In the genomic region with DNA sequence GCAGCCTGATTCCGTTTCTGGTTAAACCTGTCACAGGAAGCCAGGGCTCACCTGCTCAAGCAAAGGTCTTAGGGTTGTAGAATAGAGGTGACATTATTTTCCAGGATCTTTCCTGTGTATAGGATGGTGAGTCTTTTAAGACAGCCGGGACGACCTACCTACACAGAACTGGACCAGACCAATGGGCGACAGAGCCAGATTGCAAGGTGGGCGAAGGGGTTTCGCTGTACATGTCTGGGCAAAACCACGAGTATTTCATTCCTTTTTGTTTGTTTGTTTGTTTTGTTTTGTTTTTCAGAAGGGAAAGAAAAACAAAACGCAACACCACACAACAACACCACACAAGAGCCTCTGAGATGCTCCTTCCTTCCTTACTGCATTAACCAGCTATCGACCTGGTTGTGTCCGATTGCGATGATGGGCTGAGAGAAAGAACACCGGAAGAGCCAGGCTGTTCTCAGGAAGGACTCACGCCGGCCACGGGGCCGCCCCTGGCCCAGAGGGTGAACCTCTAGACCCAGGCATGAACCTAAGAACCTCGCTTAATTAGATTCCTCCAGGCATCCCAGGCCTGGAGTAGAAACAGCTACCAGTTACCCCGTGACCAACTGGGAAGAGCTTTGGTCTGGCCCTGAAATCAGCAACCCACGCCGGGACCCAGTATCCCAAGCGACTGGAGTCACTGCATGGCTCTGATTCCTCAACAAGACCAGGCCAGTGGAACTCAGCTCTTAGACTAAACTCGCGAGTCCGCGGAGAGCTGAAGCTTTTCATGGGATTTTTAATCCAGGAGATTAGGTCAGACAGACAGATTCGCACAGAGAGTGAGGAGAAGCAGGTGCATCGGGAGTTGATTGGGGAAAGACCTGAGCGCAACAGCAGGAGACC, we compare ENCODE assay signal across 11 mouse cellular contexts. TPM values are rescaled to one million over a fixed set of nuclear protein-coding genes. Genes with fewer than 3 reads are reported as not detected.
A peak's percentile ranks its signal among the peaks of the same experiment; 100 is the strongest.
DNase-seq lines count a peak whose midpoint lies in the region; ATAC-seq and TF ChIP-seq lines count a peak whose summit lies in the region.
"Had no signal": no experiment of that assay in that cellular context is flagged by ENCODE, and none has a peak within 500 bp of the region (broad histone marks: within the 10 kb centered on the region; RNA-seq: fewer than 3 reads in every experiment).

No protein-coding gene starts in this region.

- TF ChIP-seq POLR2A in thymus, adult 2 months (IDR thresholded peaks at IDR 0.05; ENCODE audit: control insufficient read depth, extremely low read depth, insufficient read depth, low read length, poor library complexity) = no peak

- H3K4me3 ChIP-seq in intestine, embryonic 14.5 days (ENCODE audit: low read depth, low read length) = no peak overlapping the region
- no peak overlapping the region for H3K4me3 ChIP-seq in intestine, postnatal 0 days (ENCODE audit: low read depth, low read length)
- H3K4me3 ChIP-seq in embryonic facial prominence, embryonic 12.5 days = peak overlapping the region; percentile 70
- H3K4me3 ChIP-seq in hindbrain, postnatal 0 days (ENCODE audit: low read length) = 0 out of 2 replicates have a peak overlapping the region, but pooled peaks have one; percentile 8
- no peak overlapping the region for H3K4me3 ChIP-seq in thymus, adult 2 months (ENCODE audit: control insufficient read depth, insufficient read depth, low read length)

- TF ChIP-seq CTCF in intestine, postnatal 0 days (IDR thresholded peaks at IDR 0.05; ENCODE audit: low read depth) = no peak
- TF ChIP-seq CTCF in hindbrain, postnatal 0 days (IDR thresholded peaks at IDR 0.05; ENCODE audit: low read depth) = no peak
- no peak for TF ChIP-seq CTCF in thymus, adult 2 months (IDR thresholded peaks at IDR 0.05; ENCODE audit: borderline replicate concordance, control insufficient read depth, extremely low read depth, insufficient read depth, low read length, poor library complexity)

- H3K9ac ChIP-seq in intestine, embryonic 14.5 days (ENCODE audit: low read length) = no peak overlapping the region
- H3K9ac ChIP-seq in intestine, postnatal 0 days (ENCODE audit: low read depth, low read length) = no peak overlapping the region
- no peak overlapping the region; the same call in 1 of the 2 replicates for H3K9ac ChIP-seq in embryonic facial prominence, embryonic 12.5 days
- H3K9ac ChIP-seq in hindbrain, postnatal 0 days (replicated peaks; ENCODE audit: low read length) = no peak overlapping the region

- no peaks in the 10 kb centered on the region for H3K36me3 ChIP-seq in intestine, embryonic 14.5 days (ENCODE audit: control insufficient read depth, insufficient read depth, low read length)
- H3K36me3 ChIP-seq in intestine, postnatal 0 days (ENCODE audit: control insufficient read depth, insufficient read depth) = no peaks in the 10 kb centered on the region
- H3K36me3 ChIP-seq in embryonic facial prominence, embryonic 12.5 days = no peaks in the 10 kb centered on the region
- no peaks in the 10 kb centered on the region for H3K36me3 ChIP-seq in hindbrain, postnatal 0 days (ENCODE audit: insufficient read depth, low read length)
- no peaks in the 10 kb centered on the region for H3K36me3 ChIP-seq in thymus, adult 2 months (ENCODE audit: control insufficient read depth, insufficient read depth, low read length)

- H3K4me2 ChIP-seq in intestine, embryonic 14.5 days (ENCODE audit: low read length) = no peak overlapping the region
- H3K4me2 ChIP-seq in intestine, postnatal 0 days (replicated peaks; ENCODE audit: low read depth) = no peak overlapping the region
- peak overlapping the region; percentile 50 for H3K4me2 ChIP-seq in embryonic facial prominence, embryonic 12.5 days (replicated peaks)
- peak overlapping the region; percentile 40; the same call in 1 of the 2 replicates for H3K4me2 ChIP-seq in hindbrain, postnatal 0 days (ENCODE audit: low read depth, low read length)

- peaks cover 18% of the 10 kb centered on the region; the same call in 1 of the 2 replicates for H3K4me1 ChIP-seq in intestine, embryonic 14.5 days (replicated peaks; ENCODE audit: control insufficient read depth, insufficient read depth, low read length)
- 0 out of 2 replicates have a peak, but pooled peaks cover 4% of the 10 kb centered on the region for H3K4me1 ChIP-seq in intestine, postnatal 0 days (replicated peaks; ENCODE audit: control insufficient read depth, insufficient read depth, low read length)
- H3K4me1 ChIP-seq in embryonic facial prominence, embryonic 12.5 days = peaks cover 47% of the 10 kb centered on the region
- peaks cover 6% of the 10 kb centered on the region; the same call in 1 of the 2 replicates for H3K4me1 ChIP-seq in hindbrain, postnatal 0 days (ENCODE audit: insufficient read depth, low read length)
- H3K4me1 ChIP-seq in thymus, adult 2 months (replicated peaks; ENCODE audit: control insufficient read depth, insufficient read depth, low read length) = peaks cover 7% of the 10 kb centered on the region

- H3K9me3 ChIP-seq in intestine, embryonic 14.5 days (ENCODE audit: control insufficient read depth, low read length) = no peaks in the 10 kb centered on the region
- no peaks in the 10 kb centered on the region for H3K9me3 ChIP-seq in intestine, postnatal 0 days (ENCODE audit: control insufficient read depth)
- no peaks in the 10 kb centered on the region for H3K9me3 ChIP-seq in embryonic facial prominence, embryonic 12.5 days
- no peaks in the 10 kb centered on the region for H3K9me3 ChIP-seq in hindbrain, postnatal 0 days (ENCODE audit: low read length)

- no peak for ATAC-seq in intestine, embryonic 14.5 days (replicated peaks; ENCODE audit: low FRiP score, low TSS enrichment, low read depth)
- no peak for ATAC-seq in intestine, postnatal 0 days
- no peak for ATAC-seq in embryonic facial prominence, embryonic 12.5 days (ENCODE audit: insufficient number of reproducible peaks, insufficient read depth, low FRiP score, low TSS enrichment)
- no peak for ATAC-seq in hindbrain, postnatal 0 days

- H3K27ac ChIP-seq in intestine, embryonic 14.5 days (ENCODE audit: low read depth) = no peak overlapping the region
- H3K27ac ChIP-seq in intestine, postnatal 0 days (ENCODE audit: low read depth, low read length) = no peak overlapping the region
- H3K27ac ChIP-seq in embryonic facial prominence, embryonic 12.5 days = no peak overlapping the region
- no peak overlapping the region for H3K27ac ChIP-seq in hindbrain, postnatal 0 days
- no peak overlapping the region for H3K27ac ChIP-seq in thymus, adult 2 months (ENCODE audit: control insufficient read depth, insufficient read depth, low read length)

- 6% methylated on average over 28 of the region's 28 CpGs for WGBS in intestine, embryonic 14.5 days
- 10% methylated on average over 28 of the region's 28 CpGs for WGBS in intestine, postnatal 0 days
- 10% methylated on average over 28 of the region's 28 CpGs for WGBS in embryonic facial prominence, embryonic 12.5 days
- WGBS in hindbrain, postnatal 0 days = 29% methylated on average over 28 of the region's 28 CpGs
- 17% methylated on average over 28 of the region's 28 CpGs for WGBS in thymus, adult 2 months

- DNase-seq in intestine, embryonic 14.5 days (ENCODE audit: low spot score) = peak; percentile 70
- no peak for DNase-seq in hindbrain, postnatal 0 days (ENCODE audit: low spot score)
- peak; percentile 65 for DNase-seq in neural tube, embryonic 10.5 days (ENCODE audit: extremely low spot score, low spot score)
- no peak for DNase-seq in thymus, adult 2 months
- DNase-seq in layer of hippocampus, adult 9-10 months (ENCODE audit: low spot score) = no peak
- DNase-seq in right cerebral cortex, postnatal 36 days (ENCODE audit: low spot score in 2 of 2) = no peak
- DNase-seq: right cerebral cortex, postnatal 25 days; thymus, postnatal 14 days had no signal

- H3K27me3 ChIP-seq in intestine, embryonic 14.5 days (replicated peaks; ENCODE audit: control insufficient read depth, insufficient read depth, low read length) = peaks cover 100% of the 10 kb centered on the region
- H3K27me3 ChIP-seq in intestine, postnatal 0 days (replicated peaks; ENCODE audit: control insufficient read depth, insufficient read depth, low read length) = peaks cover 97% of the 10 kb centered on the region
- peaks cover 71% of the 10 kb centered on the region for H3K27me3 ChIP-seq in embryonic facial prominence, embryonic 12.5 days
- H3K27me3 ChIP-seq in hindbrain, postnatal 0 days (ENCODE audit: insufficient read depth, low read length) = peaks cover 54% of the 10 kb centered on the region
- peaks cover 42% of the 10 kb centered on the region; the same call in 1 of the 2 replicates for H3K27me3 ChIP-seq in thymus, adult 2 months (ENCODE audit: control insufficient read depth, insufficient read depth, low read length)

RNA-seq across cellular contexts. Expression of gene Irx3, which starts 1.9 kb away (rescaled TPM):
- polyA plus RNA-seq in intestine, embryonic 14.5 days (2014; fragmentation: Nextera tagmentation; extraction: Ambion mirVana) = 0.31 and 0.59 TPM in 2 replicates
- 0.29 and 0.60 TPM in 2 replicates for polyA plus RNA-seq in intestine, postnatal 0 days (2015; fragmentation: Nextera tagmentation; extraction: Ambion mirVana)
- 35.0 and 46.7 TPM in 2 replicates for polyA plus RNA-seq in embryonic facial prominence, embryonic 12.5 days (2016; fragmentation: Nextera tagmentation; extraction: Ambion mirVana)
- total RNA-seq in hindbrain, postnatal 0 days (2014; rRNA removed) = 17.1 and 22.9 TPM in 2 replicates
- polyA plus RNA-seq in hindbrain, postnatal 0 days (2015; fragmentation: Nextera tagmentation; extraction: Ambion mirVana) = 11.3 and 11.7 TPM in 2 replicates
- polyA plus RNA-seq in thymus, adult 2 months (2012; rRNA removed) = 1.7 and 2.9 TPM in 2 replicates
- total RNA-seq: hematopoietic stem cell, adult 5-6 weeks had no signal

Comparison
In these comparisons a context has a peak if more than half of its experiments do, and no peak if none do; other contexts are left out.
1. DNase-seq: peak in intestine, embryonic 14.5 days (single experiment) and neural tube, embryonic 10.5 days (single experiment); none in hindbrain, postnatal 0 days (single experiment), thymus, adult 2 months (single experiment), layer of hippocampus, adult 9-10 months (single experiment) and right cerebral cortex, postnatal 36 days (0 of 2).
2. H3K4me2 ChIP-seq: peak in embryonic facial prominence, embryonic 12.5 days (single experiment) and hindbrain, postnatal 0 days (single experiment); none in intestine, embryonic 14.5 days (single experiment) and intestine, postnatal 0 days (single experiment).
3. H3K4me3 ChIP-seq: peak in embryonic facial prominence, embryonic 12.5 days (single experiment) and hindbrain, postnatal 0 days (single experiment); none in intestine, embryonic 14.5 days (single experiment), intestine, postnatal 0 days (single experiment) and thymus, adult 2 months (single experiment).